Comparison of ENCODE assay signal across 12 mouse cellular contexts in the genomic region with DNA sequence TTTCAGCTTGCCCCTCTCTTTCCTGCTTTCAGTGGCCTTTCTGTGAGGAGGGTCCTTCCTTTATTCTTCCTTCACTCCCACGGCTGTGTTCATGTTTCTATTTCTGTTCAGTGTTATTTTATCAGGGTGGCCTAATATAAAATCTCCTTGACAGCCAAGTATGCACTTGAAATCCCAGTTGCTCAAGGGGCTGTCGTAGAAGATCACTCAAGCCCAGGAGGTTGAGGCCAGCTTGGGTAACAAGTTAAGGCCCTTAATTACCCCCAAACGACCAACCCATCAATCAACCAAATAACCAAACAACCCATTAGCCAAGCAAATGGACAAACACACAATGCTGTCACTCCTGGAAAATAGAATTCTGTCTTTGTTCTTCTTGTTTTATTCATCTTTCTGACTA.
"Had no signal": no experiment of that assay in that cellular context is flagged by ENCODE, and none has a peak within 500 bp of the region (broad histone marks: within the 10 kb centered on the region; RNA-seq: fewer than 3 reads in every experiment).

No protein-coding gene starts in this region.

- H3K4me2 ChIP-seq: limb, embryonic 13.5 days; neural tube, embryonic 15.5 days had no signal

- H3K9ac ChIP-seq: limb, embryonic 13.5 days; liver, embryonic 14.5 days; neural tube, embryonic 15.5 days had no signal

- H3K4me1 ChIP-seq: limb, embryonic 13.5 days had no signal

- DNase-seq: kidney, adult 8-10 months; left cerebral cortex, postnatal 4 days; midbrain, embryonic 14.5 days; right cerebral cortex, adult 18-20 months; right cerebral cortex, postnatal 25 days; thymus, adult 18-20 months; thymus, postnatal 14 days had no signal

- H3K4me3 ChIP-seq: limb, embryonic 13.5 days; myocyte; neural tube, embryonic 15.5 days had no signal

- H3K36me3 ChIP-seq: limb, embryonic 13.5 days; neural tube, embryonic 15.5 days had no signal

- ATAC-seq: intestine, embryonic 16.5 days had no signal

- H3K27me3 ChIP-seq: limb, embryonic 13.5 days; neural tube, embryonic 15.5 days had no signal

- H3K27ac ChIP-seq: limb, embryonic 13.5 days; liver, embryonic 14.5 days; neural tube, embryonic 15.5 days had no signal

- H3K9me3 ChIP-seq: limb, embryonic 13.5 days; neural tube, embryonic 15.5 days had no signal
